Mouse (Mus musculus) kidney, adult 2 months (tissue): Measurements from ENCODE around the gene Tenm3. TPM values are rescaled to one million over a fixed set of nuclear protein-coding genes. Genes with fewer than 3 reads are reported as not detected.

ENCODE experiments used
- DNase-seq: peaks from one replicate; pipeline ENCODE4 v3.0.0; 2021
- H3K27ac ChIP-seq: fragments of 200-500 bp; 2 replicates; pipeline ENCODE4 v1.5.1; 2012; ENCODE audit warnings: low read depth, low read length, control low read depth, inconsistent platforms; ENCODE audit not compliant: insufficient read depth
- H3K27me3 ChIP-seq: fragments of 200-500 bp; replicated peaks from 2 replicates; pipeline ENCODE4 v1.6.1; 2012; ENCODE audit warnings: mild to moderate bottlenecking, moderate library complexity, low read length, inconsistent platforms; ENCODE audit not compliant: control insufficient read depth, insufficient read depth
- H3K36me3 ChIP-seq: fragments of 200-500 bp; 2 replicates; pipeline ENCODE4 v1.6.1; 2012; ENCODE audit warnings: mild to moderate bottlenecking, moderate library complexity, low read length, inconsistent platforms; ENCODE audit not compliant: control insufficient read depth, insufficient read depth
- H3K4me1 ChIP-seq: fragments of 200-500 bp; 2 replicates; pipeline ENCODE4 v1.6.1; 2011; ENCODE audit warnings: low read length; ENCODE audit not compliant: control insufficient read depth, insufficient read depth
- H3K4me3 ChIP-seq: fragments of 200-500 bp; 2 replicates; pipeline ENCODE4 v1.5.1; 2011; ENCODE audit warnings: mild to moderate bottlenecking, low read depth, low read length, control low read depth; ENCODE audit not compliant: insufficient read depth
- CTCF ChIP-seq: fragments of 200-500 bp; conservative IDR thresholded peaks from 2 replicates; pipeline ENCODE4 v1.5.1; 2011; ENCODE audit warnings: low read depth, mild to moderate bottlenecking, control low read depth, low read length, moderate library complexity, mixed read lengths; ENCODE audit not compliant: insufficient read depth, insufficient read length
- POLR2A ChIP-seq: fragments of 200-500 bp; IDR thresholded peaks from one replicate; pipeline ENCODE4 v1.6.1; 2011; ENCODE audit warnings: low read depth, low read length, control low read depth
- WGBS: fragments of 180-500 bp; shearing (Covaris S2); methylation state at CpG from one replicate; pipeline ENCODE4 v1.1.7; 2018; 5-methylcytosine and 5-hydroxymethylcytosine counted together
- polyA plus RNA-seq: library from polyadenylated mRNA; depleted of rRNA; stranded (reverse); fragments of >200 nt; gene quantifications from 2 replicates; pipeline ENCODE4 v1.2.3, GENCODE M21; 2012

Tenm3 gene
- polyA plus RNA-seq, 1 experiment = 2.0 TPM

GRCm38 (mm10) chr8:48285432-48285831, 558.3 kb downstream of the Tenm3 start:
- 94% methylated on average over 10 of the region's 10 CpGs for WGBS
- Histone ChIP-seq H3K36me3 (no peaks in the 10 kb centered on the region), H3K27me3 (no peaks in the 10 kb centered on the region), H3K27ac (no peak overlapping the region), H3K4me1 (no peaks in the 10 kb centered on the region), H3K4me3 (no peak overlapping the region)
- no peak for DNase-seq
- TF ChIP-seq CTCF (no peak), POLR2A (no peak)

- Histone ChIP-seq H3K27me3 (no peaks in the 10 kb centered on the region), H3K27ac (no peak overlapping the region), H3K36me3 (no peaks in the 10 kb centered on the region), H3K4me1 (no peaks in the 10 kb centered on the region), H3K4me3 (no peak overlapping the region)
- DNase-seq = no peak
- no peak for TF ChIP-seq POLR2A
- TF ChIP-seq CTCF = no peak
- 87% methylated on average over 11 of the region's 11 CpGs for WGBS
Observed at GRCm38 (mm10) chr8:48281855-48282254, 561.9 kb downstream of the Tenm3 start.

- TF ChIP-seq POLR2A (no peak), CTCF (0 out of 2 replicates have a peak, but pooled peaks have one; percentile 12)
- Histone ChIP-seq H3K4me3 (no peak overlapping the region), H3K27me3 (no peaks in the 10 kb centered on the region), H3K36me3 (no peaks in the 10 kb centered on the region), H3K4me1 (no peaks in the 10 kb centered on the region), H3K27ac (no peak overlapping the region)
- DNase-seq = no peak
- WGBS = 93% methylated on average over 2 of the region's 2 CpGs
Observed at GRCm38 (mm10) chr8:48279360-48279759, 564.4 kb downstream of the Tenm3 start.

- no peaks in the 10 kb centered on the region for H3K4me1 ChIP-seq
- DNase-seq = no peak
- no peak overlapping the region for H3K4me3 ChIP-seq
- no peaks in the 10 kb centered on the region for H3K36me3 ChIP-seq
- WGBS = 90% methylated on average over 15 of the region's 15 CpGs
- H3K27me3 ChIP-seq = no peaks in the 10 kb centered on the region
- TF ChIP-seq POLR2A = no peak
- no peak for TF ChIP-seq CTCF
- H3K27ac ChIP-seq = no peak overlapping the region
Observed at GRCm38 (mm10) chr8:48277986-48278635, 565.6 kb downstream of the Tenm3 start.

GRCm38 (mm10) chr8:48275066-48275465, 568.7 kb downstream of the Tenm3 start:
- DNase-seq = no peak
- Histone ChIP-seq H3K4me3 (no peak overlapping the region), H3K4me1 (no peaks in the 10 kb centered on the region), H3K27ac (no peak overlapping the region), H3K36me3 (no peaks in the 10 kb centered on the region), H3K27me3 (no peaks in the 10 kb centered on the region)
- TF ChIP-seq CTCF (no peak), POLR2A (no peak)
- 91% methylated on average over 11 of the region's 11 CpGs for WGBS

GRCm38 (mm10) chr8:48274566-48274965, 569.2 kb downstream of the Tenm3 start:
- DNase-seq = no peak
- TF ChIP-seq CTCF = no peak
- no peak for TF ChIP-seq POLR2A
- WGBS = 93% methylated on average over 11 of the region's 11 CpGs
- no peaks in the 10 kb centered on the region for H3K27me3 ChIP-seq
- no peaks in the 10 kb centered on the region for H3K36me3 ChIP-seq
- H3K4me3 ChIP-seq = no peak overlapping the region
- no peaks in the 10 kb centered on the region for H3K4me1 ChIP-seq
- H3K27ac ChIP-seq = no peak overlapping the region

- DNase-seq = no peak
- Histone ChIP-seq H3K27me3 (no peaks in the 10 kb centered on the region), H3K4me3 (no peak overlapping the region), H3K4me1 (no peaks in the 10 kb centered on the region), H3K36me3 (no peaks in the 10 kb centered on the region), H3K27ac (no peak overlapping the region)
- no peak for TF ChIP-seq CTCF
- TF ChIP-seq POLR2A = no peak
- 81% methylated on average over 10 of the region's 10 CpGs for WGBS
Observed at GRCm38 (mm10) chr8:48268638-48269037, 575.1 kb downstream of the Tenm3 start.

- H3K27me3 ChIP-seq = no peaks in the 10 kb centered on the region
- no peaks in the 10 kb centered on the region for H3K36me3 ChIP-seq
- TF ChIP-seq CTCF = no peak
- no peak for TF ChIP-seq POLR2A
- no peak for DNase-seq
- no peaks in the 10 kb centered on the region for H3K4me1 ChIP-seq
- no peak overlapping the region for H3K27ac ChIP-seq
- WGBS = 94% methylated on average over 10 of the region's 10 CpGs
- no peak overlapping the region for H3K4me3 ChIP-seq
Observed at GRCm38 (mm10) chr8:48260265-48260664, 583.5 kb downstream of the Tenm3 start.
